Mouse (Mus musculus) small intestine, adult 2 months (tissue): ENCODE data around the gene Slc22a23.

ENCODE experiments used
- CTCF ChIP-seq: fragments of 200-500 bp; IDR thresholded peaks from 2 replicates; pipeline ENCODE4 v1.5.1; 2012; ENCODE audit warnings: low read depth, mild to moderate bottlenecking, control low read depth, inconsistent platforms, low read length, moderate library complexity, mixed read lengths; ENCODE audit not compliant: insufficient replicate concordance, insufficient read length; ENCODE audit errors: extremely low read depth
- POLR2A ChIP-seq: fragments of 200-500 bp; IDR thresholded peaks from 2 replicates; pipeline ENCODE4 v1.6.1; 2012; ENCODE audit warnings: low read depth, mild to moderate bottlenecking, control low read depth, inconsistent platforms, low read length, moderate library complexity

DNA sequence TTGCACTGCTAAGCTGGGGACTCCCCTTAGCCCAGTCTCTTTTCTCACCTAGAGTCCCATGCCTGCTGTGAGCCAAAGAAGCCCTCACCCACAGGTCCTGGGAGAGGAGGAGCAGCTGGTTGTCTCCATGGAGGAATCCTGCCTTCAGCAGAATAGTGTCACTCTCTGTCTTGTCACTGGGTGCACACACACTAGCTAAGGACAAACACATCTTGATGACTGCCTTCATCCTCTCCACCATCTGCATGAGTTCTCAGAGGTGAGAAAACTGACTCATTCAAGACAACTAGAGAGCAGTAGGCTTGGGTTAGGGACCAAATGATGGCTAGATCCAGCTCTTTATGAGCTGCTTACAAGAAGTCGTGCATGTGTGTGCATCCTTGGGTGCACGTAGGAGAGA is 55.4 kb downstream of the Slc22a23 start:
- TF ChIP-seq CTCF (no peak), POLR2A (no peak)
